ENCODE assay signal across 9 mouse cellular contexts in the genomic region with DNA sequence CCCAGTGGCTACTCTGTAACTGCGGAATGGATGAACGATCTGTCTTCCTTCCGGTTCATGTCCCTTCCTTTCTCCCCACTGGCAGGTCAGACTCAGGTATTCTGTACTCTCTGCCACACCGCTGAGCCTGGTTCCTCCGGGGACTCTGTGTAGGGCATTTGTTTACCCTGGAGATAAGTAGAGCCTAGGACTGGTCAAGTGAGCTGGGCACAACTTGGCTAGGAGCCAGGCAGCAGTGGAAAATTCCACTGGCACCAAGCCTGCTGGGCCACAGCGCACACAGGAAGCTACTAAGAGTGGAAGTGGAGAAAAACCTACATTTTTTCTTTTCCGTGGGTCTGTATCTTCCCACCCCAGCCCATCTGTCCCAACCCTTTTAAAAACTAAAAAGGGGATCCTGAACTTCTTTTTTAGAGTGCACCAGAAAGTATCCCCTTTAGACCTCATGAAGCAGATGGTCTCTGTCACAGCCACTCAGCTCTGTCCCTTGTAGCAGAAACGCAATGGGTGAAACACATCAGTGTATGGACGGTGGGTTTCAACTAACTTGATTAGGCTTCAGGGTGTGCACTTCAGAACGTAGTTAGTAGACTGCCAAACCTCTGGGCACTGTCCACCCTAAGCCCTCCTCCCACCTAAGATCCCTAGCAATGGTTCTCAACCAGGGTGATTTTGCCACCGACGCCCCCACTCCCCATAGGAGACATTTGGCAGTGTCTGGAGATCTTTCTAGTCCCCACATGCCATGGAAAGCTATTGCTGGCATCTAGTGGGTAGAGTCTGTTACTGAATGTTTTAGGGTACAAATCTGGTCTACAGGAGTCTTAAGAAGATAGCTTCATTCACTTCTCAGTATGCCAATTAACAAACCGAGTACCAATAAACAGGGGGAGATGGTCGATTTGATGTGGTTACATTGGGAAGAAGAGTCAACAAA. TPM values are rescaled to one million over a fixed set of nuclear protein-coding genes. Genes with fewer than 3 reads are reported as not detected.
A peak's percentile ranks its signal among the peaks of the same experiment; 100 is the strongest.
DNase-seq lines count a peak whose midpoint lies in the region; ATAC-seq and TF ChIP-seq lines count a peak whose summit lies in the region.
"Had no signal": no experiment of that assay in that cellular context is flagged by ENCODE, and none has a peak within 500 bp of the region (broad histone marks: within the 10 kb centered on the region; RNA-seq: fewer than 3 reads in every experiment).

No protein-coding gene starts in this region.

- H3K9ac ChIP-seq in liver, adult 2 months (ENCODE audit: low read depth, low read length), result no peak overlapping the region
- no peak overlapping the region for H3K9ac ChIP-seq in intestine, embryonic 16.5 days (ENCODE audit: low read depth, low read length)
- no peak overlapping the region for H3K9ac ChIP-seq in forebrain, embryonic 15.5 days (replicated peaks)
- H3K9ac ChIP-seq: liver, embryonic 13.5 days had no signal

- peak; percentile 61 for DNase-seq in liver, adult 2 months (ENCODE audit: extremely low read depth, low read depth, low spot score)
- DNase-seq in liver, result no peak
- peak; percentile 47 for DNase-seq in cerebellum, adult 8-10 months
- peak; percentile 26 for DNase-seq in ovary, postnatal 14 days (ENCODE audit: low spot score)
- DNase-seq in B cell, adult 2 months, result no peak
- DNase-seq in layer of hippocampus, adult 9-11 months, result no peak
- DNase-seq: liver, embryonic 13.5 days had no signal

- H3K79me2 ChIP-seq in liver, adult 2 months (ENCODE audit: control insufficient read depth, insufficient read depth, low read length), result no peaks in the 10 kb centered on the region

- no peaks in the 10 kb centered on the region for H3K9me3 ChIP-seq in intestine, embryonic 16.5 days (ENCODE audit: control insufficient read depth, low read length)
- H3K9me3 ChIP-seq in forebrain, embryonic 15.5 days, result no peaks in the 10 kb centered on the region
- H3K9me3 ChIP-seq: liver, embryonic 13.5 days had no signal

- H3K27ac ChIP-seq in liver, adult 2 months (replicated peaks; ENCODE audit: insufficient read depth, low read depth, low read length), result no peak overlapping the region
- no peak overlapping the region; the same call in 1 of the 2 replicates for H3K27ac ChIP-seq in intestine, embryonic 16.5 days (ENCODE audit: low read length)
- no peak overlapping the region for H3K27ac ChIP-seq in forebrain, embryonic 15.5 days (replicated peaks)
- H3K27ac ChIP-seq: liver, embryonic 13.5 days had no signal

- no peaks in the 10 kb centered on the region for H3K36me3 ChIP-seq in liver, adult 2 months (ENCODE audit: control insufficient read depth, insufficient read depth, low read length)
- no peaks in the 10 kb centered on the region for H3K36me3 ChIP-seq in intestine, embryonic 16.5 days (ENCODE audit: control insufficient read depth, insufficient read depth, low read length)
- H3K36me3 ChIP-seq in forebrain, embryonic 15.5 days, result no peaks in the 10 kb centered on the region
- H3K36me3 ChIP-seq: liver, embryonic 13.5 days had no signal

- no peak for TF ChIP-seq CTCF in liver, adult 2 months (IDR thresholded peaks at IDR 0.05; ENCODE audit: low read depth, low read length)

- WGBS in liver, adult 2 months, result 59% methylated on average over 14 of the region's 14 CpGs
- WGBS in intestine, embryonic 16.5 days, result 64% methylated on average over 14 of the region's 14 CpGs
- 73% methylated on average over 14 of the region's 14 CpGs for WGBS in forebrain, embryonic 15.5 days

- no peak overlapping the region for H3K4me3 ChIP-seq in liver, adult 2 months (ENCODE audit: insufficient read depth, low read depth, low read length)
- H3K4me3 ChIP-seq in intestine, embryonic 16.5 days (ENCODE audit: low read length), result no peak overlapping the region
- H3K4me3 ChIP-seq in forebrain, embryonic 15.5 days, result no peak overlapping the region
- H3K4me3 ChIP-seq: liver, embryonic 13.5 days had no signal

- no peak for TF ChIP-seq POLR2A in liver, adult 2 months (IDR thresholded peaks at IDR 0.05; ENCODE audit: extremely low read depth, insufficient read depth, low read length)

- H3K27me3 ChIP-seq in liver, adult 2 months (ENCODE audit: control insufficient read depth, insufficient read depth, low read length), result no peaks in the 10 kb centered on the region
- no peaks in the 10 kb centered on the region for H3K27me3 ChIP-seq in intestine, embryonic 16.5 days (replicated peaks; ENCODE audit: control insufficient read depth, insufficient read depth, low read length)
- no peaks in the 10 kb centered on the region for H3K27me3 ChIP-seq in forebrain, embryonic 15.5 days
- H3K27me3 ChIP-seq: liver, embryonic 13.5 days had no signal

- H3K4me1 ChIP-seq in liver, adult 2 months (ENCODE audit: control insufficient read depth, insufficient read depth, low read length), result no peaks in the 10 kb centered on the region
- H3K4me1 ChIP-seq in intestine, embryonic 16.5 days (ENCODE audit: control insufficient read depth, insufficient read depth, low read length), result peaks cover 6% of the 10 kb centered on the region
- H3K4me1 ChIP-seq in forebrain, embryonic 15.5 days, result peaks cover 33% of the 10 kb centered on the region
- H3K4me1 ChIP-seq: liver, embryonic 13.5 days had no signal

- H3K4me2 ChIP-seq in intestine, embryonic 16.5 days (ENCODE audit: low read depth, low read length), result no peak overlapping the region
- no peak overlapping the region for H3K4me2 ChIP-seq in forebrain, embryonic 15.5 days (replicated peaks)
- H3K4me2 ChIP-seq: liver, embryonic 13.5 days had no signal

- peak; percentile 75 for ATAC-seq in intestine, embryonic 16.5 days
- no peak for ATAC-seq in forebrain, embryonic 15.5 days (replicated peaks)

RNA-seq across cellular contexts. Expression of a gene that starts 26.2 kb away (rescaled TPM):
- total RNA-seq in liver, adult 2 months (2014; rRNA removed), result 6.6 and 8.7 TPM in 2 replicates
- 9.5 and 9.9 TPM in 2 replicates for polyA plus RNA-seq in liver, adult 2 months (2012; rRNA removed)
- 3.4 and 4.6 TPM in 2 replicates for polyA plus RNA-seq in intestine, embryonic 16.5 days (2015; fragmentation: Nextera tagmentation; extraction: Ambion mirVana)
- polyA plus RNA-seq in forebrain, embryonic 15.5 days (2015; fragmentation: Nextera tagmentation; extraction: Ambion mirVana), result 0.31 and 0.55 TPM in 2 replicates

RNA-seq across cellular contexts. Expression of a gene that starts 42.3 kb away (rescaled TPM):
- total RNA-seq in liver, adult 2 months (2014; rRNA removed), result not detected in 2 replicates
- not detected in 2 replicates for polyA plus RNA-seq in liver, adult 2 months (2012; rRNA removed)
- polyA plus RNA-seq in intestine, embryonic 16.5 days (2015; fragmentation: Nextera tagmentation; extraction: Ambion mirVana), result 2.2 and 2.8 TPM in 2 replicates
- not detected in 2 replicates for polyA plus RNA-seq in forebrain, embryonic 15.5 days (2015; fragmentation: Nextera tagmentation; extraction: Ambion mirVana)
- polyA plus RNA-seq: liver, embryonic 13.5 days had no signal

RNA-seq across cellular contexts. Expression of a gene that starts 53.7 kb away (rescaled TPM):
- total RNA-seq in liver, adult 2 months (2014; rRNA removed), result 25.2 and 36.5 TPM in 2 replicates
- polyA plus RNA-seq in liver, adult 2 months (2012; rRNA removed), result 10.8 and 14.0 TPM in 2 replicates
- polyA plus RNA-seq in intestine, embryonic 16.5 days (2015; fragmentation: Nextera tagmentation; extraction: Ambion mirVana), result 20.8 and 22.1 TPM in 2 replicates
- polyA plus RNA-seq in forebrain, embryonic 15.5 days (2015; fragmentation: Nextera tagmentation; extraction: Ambion mirVana), result 34.2 and 34.9 TPM in 2 replicates

RNA-seq across cellular contexts. Expression of a gene that starts 53.7 kb away (rescaled TPM):
- total RNA-seq in liver, adult 2 months (2014; rRNA removed), result 10.5 and 11.5 TPM in 2 replicates
- 4.8 and 5.5 TPM in 2 replicates for polyA plus RNA-seq in liver, adult 2 months (2012; rRNA removed)
- polyA plus RNA-seq in intestine, embryonic 16.5 days (2015; fragmentation: Nextera tagmentation; extraction: Ambion mirVana), result 17.7 and 18.6 TPM in 2 replicates
- 14.7 and 15.5 TPM in 2 replicates for polyA plus RNA-seq in forebrain, embryonic 15.5 days (2015; fragmentation: Nextera tagmentation; extraction: Ambion mirVana)

Comparison
In these comparisons a context has a peak if more than half of its experiments do, and no peak if none do; other contexts are left out.
1. DNase-seq: peak in liver, adult 2 months (single experiment), cerebellum, adult 8-10 months (single experiment) and ovary, postnatal 14 days (single experiment); none in liver (single experiment), B cell, adult 2 months (0 of 2) and layer of hippocampus, adult 9-11 months (single experiment).